Mouse (Mus musculus) C2C12 (cell line): ENCODE results near the gene Pcna. TPM values are rescaled to one million over a fixed set of nuclear protein-coding genes. Genes with fewer than 3 reads are reported as not detected.

Experiments
- H3K27me3 ChIP-seq: one replicate; pipeline ENCODE4 v1.6.1; 2011; ENCODE audit not compliant: control insufficient read depth, insufficient read depth, insufficient read length
- H3K36me3 ChIP-seq: one replicate; pipeline ENCODE4 v1.6.1; 2011; ENCODE audit not compliant: control insufficient read depth, insufficient read depth
- H3K4me3 ChIP-seq: one replicate; pipeline ENCODE4 v1.5.1; 2011; ENCODE audit warnings: mild to moderate bottlenecking, control low read depth; ENCODE audit not compliant: poor library complexity, insufficient read depth, severe bottlenecking
- H3K79me2 ChIP-seq: one replicate; pipeline ENCODE4 v1.6.1; 2011; ENCODE audit not compliant: control insufficient read depth, insufficient read depth
- H3K79me3 ChIP-seq: one replicate; pipeline ENCODE4 v1.6.1; 2011; ENCODE audit warnings: low read depth, control low read depth
- H3ac ChIP-seq: one replicate; pipeline ENCODE3; 2011; ENCODE audit warnings: low read depth; ENCODE audit not compliant: control insufficient read depth, insufficient read length
- CEBPB ChIP-seq: IDR thresholded peaks from one replicate; pipeline ENCODE4 v1.6.1; 2011; ENCODE audit warnings: low read depth, mild to moderate bottlenecking, control low read depth, moderate library complexity
- CTCF ChIP-seq: IDR thresholded peaks from one replicate; pipeline ENCODE4 v1.5.1; 2011; ENCODE audit not compliant: control insufficient read depth, insufficient read depth, insufficient read length
- FOSL1 ChIP-seq: IDR thresholded peaks from one replicate; pipeline ENCODE4 v1.8.0; 2011; ENCODE audit warnings: mild to moderate bottlenecking, low read length; ENCODE audit not compliant: poor library complexity, insufficient read depth, severe bottlenecking
- MAX ChIP-seq: IDR thresholded peaks from one replicate; pipeline ENCODE4 v1.6.1; 2011; ENCODE audit warnings: mild to moderate bottlenecking, control low read depth
- MYOD1 ChIP-seq: IDR thresholded peaks from one replicate; pipeline ENCODE4 v1.6.1; 2011; ENCODE audit warnings: low read depth; ENCODE audit not compliant: control insufficient read depth, insufficient read length
- MYOG ChIP-seq: IDR thresholded peaks from one replicate; pipeline ENCODE4 v1.6.1; 2011; ENCODE audit not compliant: control insufficient read depth, insufficient read length; ENCODE audit errors: extremely low read depth
- USF1 ChIP-seq: IDR thresholded peaks from one replicate; pipeline ENCODE4 v1.6.1; 2011; ENCODE audit warnings: low read depth, mild to moderate bottlenecking, control low read depth, moderate library complexity
- polyA plus RNA-seq: library from polyadenylated mRNA; unstranded; fragments of >200 nt; fragmentation: generic; extraction: Trizol; gene quantifications from one replicate; pipeline ENCODE4 v1.2.1, GENCODE M21; 2012; ENCODE audit warnings: missing spikeins

The Pcna gene
- polyA plus RNA-seq, 1 experiment, result 228 TPM

DNA sequence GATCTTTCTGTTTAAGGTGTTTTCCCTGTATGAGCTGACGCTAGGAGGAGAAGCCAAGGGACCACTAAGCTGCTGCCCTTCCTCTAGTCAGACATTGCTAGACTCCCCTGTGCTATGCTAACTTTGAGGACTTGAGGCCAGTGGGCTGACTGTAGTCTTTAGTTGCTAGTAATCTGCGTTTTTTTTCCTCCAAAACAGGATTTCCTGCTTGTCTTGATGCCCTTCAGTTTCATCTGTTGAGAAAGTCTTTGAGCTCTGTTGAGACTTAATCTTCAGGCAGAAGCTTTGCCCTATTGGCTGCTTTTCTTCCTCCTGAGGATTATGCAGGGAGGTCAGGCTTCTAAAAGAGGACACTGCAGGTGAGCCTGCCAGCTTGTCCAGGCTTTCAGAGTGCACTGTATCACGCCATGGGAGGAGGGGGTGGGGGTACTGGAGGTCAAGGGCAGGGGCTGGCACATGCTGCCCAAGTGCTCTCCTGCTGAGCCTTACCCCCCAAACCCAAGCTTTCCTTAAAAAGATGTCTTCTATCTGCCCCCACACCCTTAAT is 26.3 kb upstream of the Pcna start:
- H3K27me3 ChIP-seq, result no peaks in the 10 kb centered on the region

DNA sequence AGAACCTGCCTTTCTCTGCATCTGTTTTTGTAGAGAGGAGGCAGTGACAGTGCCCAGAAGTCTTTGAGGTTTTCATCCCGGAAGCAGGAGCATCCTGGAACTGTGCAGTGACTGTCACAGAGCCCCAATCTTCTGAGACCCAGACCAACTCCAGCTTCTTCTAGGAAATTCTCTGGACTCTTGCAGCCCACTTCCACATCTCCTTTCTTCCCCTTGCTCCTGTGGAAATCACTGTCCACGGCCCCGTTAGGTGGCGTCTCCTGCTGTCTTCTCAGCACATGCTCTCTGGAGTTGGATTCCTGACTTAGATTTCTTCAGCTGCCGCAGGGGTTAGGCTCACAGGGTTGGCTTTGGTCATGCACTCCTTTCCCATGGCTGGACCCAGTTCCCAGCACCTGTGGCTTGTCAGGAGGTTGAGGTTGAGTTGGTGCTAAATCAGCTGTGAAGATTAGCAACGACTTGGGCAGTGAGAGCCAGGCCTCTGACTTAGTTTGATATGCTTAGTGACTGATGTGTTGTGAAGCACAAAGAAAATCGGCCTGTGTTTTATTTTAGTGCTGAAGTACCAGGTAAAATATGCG is 25.2 kb upstream of the Pcna start:
- no peak overlapping the region for H3K4me3 ChIP-seq
- H3ac ChIP-seq, result no peak overlapping the region
- no peak for TF ChIP-seq CEBPB
- TF ChIP-seq MYOD1, result no peak
- TF ChIP-seq CTCF, result no peak
- no peak for TF ChIP-seq USF1
- no peak for TF ChIP-seq MAX
- no peak for TF ChIP-seq MYOG
- TF ChIP-seq FOSL1, result no peak
- H3K27me3 ChIP-seq, result no peaks in the 10 kb centered on the region
- H3K79me2 ChIP-seq, result peaks cover 79% of the 10 kb centered on the region
- no peaks in the 10 kb centered on the region for H3K36me3 ChIP-seq
- H3K79me3 ChIP-seq, result peaks cover 32% of the 10 kb centered on the region

More for the DNA sequence above, 26.3 kb upstream of the Pcna start:
- no peaks in the 10 kb centered on the region for H3K36me3 ChIP-seq
- H3K79me3 ChIP-seq, result peaks cover 25% of the 10 kb centered on the region
- no peak overlapping the region for H3ac ChIP-seq
- H3K79me2 ChIP-seq, result peaks cover 76% of the 10 kb centered on the region
- TF ChIP-seq MYOD1, result no peak
- no peak for TF ChIP-seq MYOG
- no peak for TF ChIP-seq USF1
- no peak for TF ChIP-seq MAX
- TF ChIP-seq CTCF, result no peak
- no peak for TF ChIP-seq FOSL1
- no peak for TF ChIP-seq CEBPB
- H3K4me3 ChIP-seq, result no peak overlapping the region

DNA sequence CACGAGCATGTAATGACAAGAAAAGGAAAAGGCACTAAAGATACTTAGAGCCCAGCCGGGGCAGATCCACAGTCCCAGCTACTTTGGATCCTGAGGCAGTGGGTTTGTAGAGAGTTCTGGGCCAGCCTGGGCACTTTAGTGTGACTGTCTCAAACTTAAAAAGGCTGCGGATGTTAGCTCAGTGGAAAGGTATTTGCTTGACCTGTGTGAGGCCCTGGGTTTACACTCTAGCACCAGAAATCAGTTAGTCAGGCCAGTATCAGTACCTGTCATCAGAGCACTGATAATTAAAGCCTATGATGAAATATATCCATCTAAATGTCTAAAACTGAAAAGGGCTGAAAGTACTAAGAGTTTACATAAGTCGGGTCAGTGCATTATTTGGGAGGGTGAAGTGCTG is 23.1 kb upstream of the Pcna start:
- TF ChIP-seq MAX (no peak), MYOD1 (no peak), CEBPB (no peak), FOSL1 (no peak), MYOG (no peak), USF1 (no peak), CTCF (no peak)
- H3K4me3 ChIP-seq, result no peak overlapping the region
- peaks cover 39% of the 10 kb centered on the region for H3K79me3 ChIP-seq
- H3K27me3 ChIP-seq, result no peaks in the 10 kb centered on the region
- no peak overlapping the region for H3ac ChIP-seq
- H3K79me2 ChIP-seq, result peaks cover 78% of the 10 kb centered on the region
- H3K36me3 ChIP-seq, result no peaks in the 10 kb centered on the region

DNA sequence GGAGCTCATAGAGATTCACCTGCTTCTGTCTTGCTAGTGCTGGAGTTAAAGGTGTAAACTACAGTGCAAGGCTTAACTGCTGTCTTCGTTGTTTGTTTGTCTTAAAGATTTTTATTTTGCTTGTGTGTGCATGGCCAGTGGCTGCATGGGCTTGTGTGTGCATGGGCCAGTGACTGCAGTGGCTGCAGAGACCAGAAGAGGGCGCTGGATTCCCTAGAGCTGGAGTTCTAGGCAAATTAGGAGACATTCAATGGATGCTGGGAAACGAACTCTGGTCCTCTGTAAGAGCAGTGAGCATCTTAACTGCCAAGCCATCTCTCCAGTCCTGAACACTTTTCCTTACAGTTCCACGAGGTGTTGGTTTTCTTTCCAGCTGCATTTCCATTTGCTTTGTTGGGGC is 22.4 kb upstream of the Pcna start:
- Histone ChIP-seq H3ac (no peak overlapping the region), H3K79me3 (peaks cover 40% of the 10 kb centered on the region), H3K79me2 (peaks cover 78% of the 10 kb centered on the region), H3K36me3 (no peaks in the 10 kb centered on the region), H3K27me3 (no peaks in the 10 kb centered on the region), H3K4me3 (no peak overlapping the region)
- TF ChIP-seq USF1, result no peak

DNA sequence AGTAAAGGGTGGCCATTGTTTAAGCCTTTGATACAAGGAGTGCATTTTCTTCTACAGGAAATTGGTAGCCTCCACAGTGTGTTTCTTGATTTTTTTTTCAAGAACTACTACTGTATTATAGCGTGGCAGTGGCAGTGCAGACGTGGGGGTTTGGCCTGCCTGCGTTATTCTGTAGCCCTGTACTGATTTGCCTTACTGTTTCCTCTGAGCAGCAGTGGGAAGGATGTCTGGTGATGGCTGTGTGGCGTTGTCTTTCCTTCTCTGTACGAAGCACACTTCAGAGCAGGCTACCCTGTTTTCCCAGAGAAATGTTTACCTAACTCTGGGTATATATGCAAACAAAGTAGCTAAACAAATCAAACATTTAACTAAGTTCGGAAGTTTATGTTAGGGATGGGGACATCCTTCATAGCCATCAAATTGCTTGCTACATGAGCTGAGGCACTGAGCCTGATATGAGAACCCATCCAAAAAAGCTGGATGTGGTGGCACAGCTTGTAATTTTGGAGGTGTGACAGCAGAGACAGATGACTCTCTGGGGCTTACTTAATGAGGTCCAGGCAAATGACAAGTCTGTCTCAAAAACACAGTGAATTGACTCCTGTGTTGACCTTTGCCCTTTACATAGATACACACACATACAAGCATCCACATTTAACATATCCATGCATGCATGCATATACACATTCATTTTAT is 19.7 kb upstream of the Pcna start:
- H3K36me3 ChIP-seq, result no peaks in the 10 kb centered on the region
- H3K79me2 ChIP-seq, result peaks cover 87% of the 10 kb centered on the region
- H3K79me3 ChIP-seq, result peaks cover 54% of the 10 kb centered on the region
- H3K27me3 ChIP-seq, result no peaks in the 10 kb centered on the region
- no peak overlapping the region for H3K4me3 ChIP-seq
- no peak overlapping the region for H3ac ChIP-seq
- no peak for TF ChIP-seq CEBPB
- TF ChIP-seq FOSL1, result no peak
- no peak for TF ChIP-seq USF1
- TF ChIP-seq MYOG, result no peak
- TF ChIP-seq CTCF, result no peak
- TF ChIP-seq MAX, result no peak
- no peak for TF ChIP-seq MYOD1

DNA sequence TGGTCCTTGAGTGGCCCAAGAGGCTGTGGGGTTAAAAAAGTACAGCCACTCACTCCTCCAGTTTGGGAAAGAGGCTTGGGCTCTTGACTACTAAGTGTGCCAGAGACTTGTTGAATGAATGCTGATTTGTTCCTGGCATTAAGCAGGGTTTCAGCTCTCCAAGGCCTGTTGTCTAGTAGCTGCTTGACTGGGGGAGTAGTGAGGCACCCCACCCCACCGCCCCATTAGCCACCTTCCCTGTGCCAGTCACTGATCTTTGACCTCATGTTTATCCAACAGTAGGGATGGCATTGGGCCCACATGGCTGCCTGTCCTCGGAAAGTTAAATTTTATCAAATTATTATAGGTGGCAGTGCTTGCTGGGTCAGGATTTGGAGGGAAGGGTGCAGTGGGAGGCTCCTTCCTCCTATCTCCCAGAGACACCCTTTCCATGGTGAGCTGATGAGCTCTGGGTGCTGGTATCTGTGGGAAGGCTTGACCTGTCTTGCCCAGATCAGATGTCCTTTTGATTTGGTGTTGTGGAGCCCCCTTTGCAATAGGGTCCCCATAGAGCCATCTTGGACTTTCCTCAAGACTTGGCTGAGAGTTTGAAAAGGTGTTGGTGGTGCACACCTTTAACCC is 17.3 kb upstream of the Pcna start:
- H3K36me3 ChIP-seq, result no peaks in the 10 kb centered on the region
- no peak overlapping the region for H3K4me3 ChIP-seq
- TF ChIP-seq FOSL1, result no peak
- no peak for TF ChIP-seq MAX
- TF ChIP-seq USF1, result no peak
- TF ChIP-seq CEBPB, result no peak
- no peak for TF ChIP-seq MYOG
- TF ChIP-seq MYOD1, result no peak
- TF ChIP-seq CTCF, result no peak
- no peaks in the 10 kb centered on the region for H3K27me3 ChIP-seq
- H3ac ChIP-seq, result no peak overlapping the region
- H3K79me3 ChIP-seq, result peaks cover 68% of the 10 kb centered on the region
- peaks cover 95% of the 10 kb centered on the region for H3K79me2 ChIP-seq
